Mouse (Mus musculus): Measurements from ENCODE around the gene Scrg1. TPM values are rescaled to one million over a fixed set of nuclear protein-coding genes. Genes with fewer than 3 reads are reported as not detected.
"Not testable (repeated sequence)": the region's sequence is repeated elsewhere in the genome, so short reads cannot be mapped to it uniquely, and the experiment has no call there.

The Scrg1 gene
- polyA plus RNA-seq, 1 experiment from 2014 or later: 8.4 TPM

GRCm38 (mm10) chr8:57510791-57511315 lies 55.1 kb downstream of the Scrg1 start:
- peak overlapping the region; percentile 82 for H3K4me3 ChIP-seq (replicated peaks)
- no peak for ATAC-seq (ENCODE audit: insufficient number of reproducible peaks, low FRiP score, low TSS enrichment, low read depth)
- H3K27me3 ChIP-seq: no peaks in the 10 kb centered on the region
- peak overlapping the region; percentile 84 for H3K27ac ChIP-seq (replicated peaks)
- H3K9ac ChIP-seq: peak overlapping the region; percentile 77
- no peaks in the 10 kb centered on the region for H3K9me3 ChIP-seq (replicated peaks)
- peaks cover 3% of the 10 kb centered on the region; the same call in 1 of the 2 replicates for H3K36me3 ChIP-seq
- WGBS: 1% methylated on average over 31 of the region's 31 CpGs
- H3K4me2 ChIP-seq (replicated peaks): peak overlapping the region; percentile 96
- peaks cover 5% of the 10 kb centered on the region for H3K4me1 ChIP-seq

- H3K9ac ChIP-seq: peak within 1 kb of the TSS; percentile 99
- peaks cover 7% of the 10 kb centered on the region for H3K36me3 ChIP-seq
- H3K27ac ChIP-seq (replicated peaks): peak within 1 kb of the TSS; percentile 100
- no peaks in the 10 kb centered on the region for H3K27me3 ChIP-seq
- peaks cover 5% of the 10 kb centered on the region for H3K4me1 ChIP-seq
- ATAC-seq (ENCODE audit: insufficient number of reproducible peaks, low FRiP score, low TSS enrichment, low read depth): peak; percentile 100
- peak within 1 kb of the TSS; percentile 96 for H3K4me2 ChIP-seq (replicated peaks)
- H3K9me3 ChIP-seq (replicated peaks): no peaks in the 10 kb centered on the region
- H3K4me3 ChIP-seq (replicated peaks): peak within 1 kb of the TSS; percentile 82
- under 1% methylated on average over 63 of the region's 63 CpGs for WGBS
These were observed 55.8 kb downstream of the Scrg1 start, which contains the start of gene Hmgb2 for GRCm38 (mm10) chr8:57511316-57512118. Hmgb2 (plus strand) TSS chr8:57511907.

DNA sequence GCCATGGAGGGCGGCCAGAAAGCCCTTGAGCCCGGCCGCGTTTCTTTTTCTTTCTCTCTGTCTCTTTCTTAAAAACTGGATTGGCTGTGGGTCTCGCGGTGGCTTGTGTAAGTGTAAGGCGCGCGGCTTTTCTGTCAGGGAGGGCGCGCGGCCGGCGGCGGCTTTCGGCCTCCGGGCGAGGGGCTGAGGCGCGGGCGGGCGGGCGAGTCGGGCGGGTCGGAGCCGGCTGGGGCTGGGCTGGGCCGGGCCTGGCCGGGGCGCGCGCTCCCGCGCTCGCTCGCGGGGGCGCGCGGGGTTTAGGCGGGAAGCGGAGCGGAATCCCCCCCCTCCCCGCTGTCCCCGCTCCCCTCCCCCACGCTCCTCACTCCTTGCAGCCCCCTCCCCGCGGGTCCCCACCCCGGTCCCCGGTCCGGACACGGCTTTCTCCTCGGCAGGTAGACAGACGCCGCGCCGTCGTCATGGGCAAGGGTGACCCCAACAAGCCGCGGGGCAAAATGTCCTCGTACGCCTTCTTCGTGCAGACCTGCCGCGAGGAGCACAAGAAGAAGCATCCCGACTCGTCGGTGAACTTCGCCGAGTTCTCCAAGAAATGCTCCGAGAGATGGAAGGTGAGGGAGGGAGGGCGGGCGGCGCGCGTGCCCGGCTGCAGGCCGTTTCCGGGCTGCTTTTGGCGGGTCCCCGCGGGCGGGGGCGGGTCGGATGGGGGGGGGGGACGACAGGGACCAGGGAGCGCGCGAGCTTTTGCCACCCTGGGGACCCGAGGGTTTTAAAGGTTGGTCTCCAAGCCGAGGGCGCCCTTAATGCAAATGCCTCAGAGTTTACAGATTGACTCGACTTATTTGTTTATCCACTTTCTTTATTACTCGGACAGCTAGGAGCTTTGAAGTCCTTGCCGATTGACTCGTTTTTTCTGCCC lies 56.7 kb downstream of the Scrg1 start:
- under 1% methylated on average over 77 of the region's 96 CpGs for WGBS
- H3K27ac ChIP-seq (replicated peaks): peak overlapping the region; percentile 100
- H3K9me3 ChIP-seq (replicated peaks): no peaks in the 10 kb centered on the region
- peak overlapping the region; percentile 49 for H3K4me2 ChIP-seq (replicated peaks)
- peak; percentile 49 for ATAC-seq (ENCODE audit: insufficient number of reproducible peaks, low FRiP score, low TSS enrichment, low read depth)
- peaks cover 10% of the 10 kb centered on the region for H3K36me3 ChIP-seq
- no peaks in the 10 kb centered on the region for H3K27me3 ChIP-seq
- peak overlapping the region; percentile 82 for H3K4me3 ChIP-seq (replicated peaks)
- peaks cover 5% of the 10 kb centered on the region for H3K4me1 ChIP-seq
- peak overlapping the region; percentile 99 for H3K9ac ChIP-seq

- peak overlapping the region; percentile 99 for H3K9ac ChIP-seq
- not testable (repeated sequence) for H3K27me3 ChIP-seq; H3K9me3 ChIP-seq (replicated peaks); ATAC-seq (ENCODE audit: insufficient number of reproducible peaks, low FRiP score, low TSS enrichment, low read depth); H3K4me1 ChIP-seq
- H3K36me3 ChIP-seq: peaks cover 16% of the 10 kb centered on the region
- peak overlapping the region; percentile 100; the same call in 1 of the 2 replicates for H3K27ac ChIP-seq (replicated peaks)
- peak overlapping the region; percentile 49 for H3K4me2 ChIP-seq (replicated peaks)
- H3K4me3 ChIP-seq (replicated peaks): peak overlapping the region; percentile 82
- WGBS: 6% methylated on average over 10 of the region's 10 CpGs
These were observed 57.5 kb downstream of the Scrg1 start for GRCm38 (mm10) chr8:57513178-57513661.

DNA sequence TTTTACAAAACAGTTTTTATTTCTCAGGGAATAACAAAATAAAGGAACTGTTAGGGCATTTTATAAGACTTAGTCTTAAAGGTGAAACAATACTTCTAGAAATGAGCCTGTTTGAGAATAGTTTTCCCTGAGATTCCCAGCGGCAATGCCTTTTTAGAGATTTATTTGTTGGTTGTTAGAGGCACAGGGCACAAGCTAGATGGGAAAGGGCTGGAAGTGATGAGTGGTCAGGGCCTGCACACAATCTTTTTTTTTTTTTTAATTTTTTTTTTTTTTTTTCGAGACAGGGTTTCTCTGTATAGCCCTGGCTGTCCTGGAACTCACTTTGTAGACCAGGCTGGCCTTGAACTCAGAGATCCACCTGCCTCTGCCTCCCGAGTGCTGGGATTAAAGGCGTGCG lies 61.0 kb downstream of the Scrg1 start:
- not testable (repeated sequence) for ATAC-seq (ENCODE audit: insufficient number of reproducible peaks, low FRiP score, low TSS enrichment, low read depth); H3K4me1 ChIP-seq; H3K4me3 ChIP-seq (replicated peaks); H3K27ac ChIP-seq (replicated peaks); H3K4me2 ChIP-seq (replicated peaks); H3K27me3 ChIP-seq; H3K9ac ChIP-seq; H3K9me3 ChIP-seq (replicated peaks)
- 89% methylated on average over 5 of the region's 5 CpGs for WGBS
- H3K36me3 ChIP-seq: peaks cover 18% of the 10 kb centered on the region

- ATAC-seq (ENCODE audit: insufficient number of reproducible peaks, low FRiP score, low TSS enrichment, low read depth): no peak
- H3K9ac ChIP-seq: no peak overlapping the region
- H3K9me3 ChIP-seq (replicated peaks): no peaks in the 10 kb centered on the region
- H3K36me3 ChIP-seq: peaks cover 18% of the 10 kb centered on the region
- H3K4me2 ChIP-seq (replicated peaks): no peak overlapping the region
- no peaks in the 10 kb centered on the region for H3K4me1 ChIP-seq
- no peak overlapping the region for H3K27ac ChIP-seq (replicated peaks)
- no peaks in the 10 kb centered on the region for H3K27me3 ChIP-seq
- WGBS: 92% methylated on average over 3 of the region's 3 CpGs
- H3K4me3 ChIP-seq (replicated peaks): no peak overlapping the region
These were observed 62.0 kb downstream of the Scrg1 start for GRCm38 (mm10) chr8:57517723-57518122.

GRCm38 (mm10) chr8:57520186-57520786 lies 64.6 kb downstream of the Scrg1 start:
- ATAC-seq (ENCODE audit: insufficient number of reproducible peaks, low FRiP score, low TSS enrichment, low read depth): no peak

More at GRCm38 (mm10) chr8:57520186-57520786, 64.6 kb downstream of the Scrg1 start:
- peaks cover 18% of the 10 kb centered on the region for H3K36me3 ChIP-seq
- H3K4me3 ChIP-seq (replicated peaks): no peak overlapping the region
- 82% methylated on average over 12 of the region's 12 CpGs for WGBS
- no peak overlapping the region for H3K9ac ChIP-seq
- no peaks in the 10 kb centered on the region for H3K27me3 ChIP-seq
- H3K9me3 ChIP-seq (replicated peaks): no peaks in the 10 kb centered on the region
- no peak overlapping the region for H3K27ac ChIP-seq (replicated peaks)
- H3K4me1 ChIP-seq: no peaks in the 10 kb centered on the region
- no peak overlapping the region for H3K4me2 ChIP-seq (replicated peaks)

Other genes starting within 250 kb of the Scrg1 start
- 2.3 and 3.8 TPM in 2 replicates for gene Hand2, start 134.9 kb upstream of the Scrg1 start, polyA plus RNA-seq (2015; fragmentation: Nextera tagmentation; extraction: Ambion mirVana)
- gene Sap30, start 31.9 kb downstream of the Scrg1 start, polyA plus RNA-seq (2015; fragmentation: Nextera tagmentation; extraction: Ambion mirVana): 31.4 and 36.0 TPM in 2 replicates
- 277 and 280 TPM in 2 replicates for gene Hmgb2, start 56.0 kb downstream of the Scrg1 start, polyA plus RNA-seq (2015; fragmentation: Nextera tagmentation; extraction: Ambion mirVana)
- 14.1 and 14.6 TPM in 2 replicates for gene Galnt7, start 197.1 kb downstream of the Scrg1 start, polyA plus RNA-seq (2015; fragmentation: Nextera tagmentation; extraction: Ambion mirVana)